Mouse (Mus musculus): Measurements from ENCODE around the gene Slc37a1. TPM values are rescaled to one million over a fixed set of nuclear protein-coding genes. Genes with fewer than 3 reads are reported as not detected.

Slc37a1 gene
- total RNA-seq, 1 experiment from 2014 or later, result 9.4 TPM

- 0 out of 2 replicates have a peak, but pooled peaks have one; percentile 17 for ATAC-seq (replicated peaks; ENCODE audit: low read depth, poor library complexity, severe bottlenecking)
Observed at GRCm38 (mm10) chr17:31288999-31289726, 2.6 kb downstream of the Slc37a1 start.

GRCm38 (mm10) chr17:31290311-31290710 lies 3.7 kb downstream of the Slc37a1 start:
- no peak for ATAC-seq (replicated peaks; ENCODE audit: low read depth, poor library complexity, severe bottlenecking)

- peak; percentile 74 for ATAC-seq (replicated peaks; ENCODE audit: low read depth, poor library complexity, severe bottlenecking)
Observed at GRCm38 (mm10) chr17:31290859-31291258, 4.3 kb downstream of the Slc37a1 start.

- ATAC-seq (replicated peaks; ENCODE audit: low read depth, poor library complexity, severe bottlenecking), result no peak
Observed at GRCm38 (mm10) chr17:31294363-31295214, 8.0 kb downstream of the Slc37a1 start.

- ATAC-seq (replicated peaks; ENCODE audit: low read depth, poor library complexity, severe bottlenecking), result peak; percentile 65
Observed at GRCm38 (mm10) chr17:31295215-31295891, 8.8 kb downstream of the Slc37a1 start.

GRCm38 (mm10) chr17:31295892-31296781 lies 9.5 kb downstream of the Slc37a1 start:
- peak; percentile 70 for ATAC-seq (replicated peaks; ENCODE audit: low read depth, poor library complexity, severe bottlenecking)

GRCm38 (mm10) chr17:31297521-31297939 lies 10.9 kb downstream of the Slc37a1 start:
- ATAC-seq (replicated peaks; ENCODE audit: low read depth, poor library complexity, severe bottlenecking), result no peak

- no peak for ATAC-seq (replicated peaks; ENCODE audit: low read depth, poor library complexity, severe bottlenecking)
Observed at GRCm38 (mm10) chr17:31298419-31299209, 12.0 kb downstream of the Slc37a1 start.

GRCm38 (mm10) chr17:31299981-31300380 lies 13.4 kb downstream of the Slc37a1 start:
- no peak for ATAC-seq (replicated peaks; ENCODE audit: low read depth, poor library complexity, severe bottlenecking)

GRCm38 (mm10) chr17:31300736-31301135 lies 14.1 kb downstream of the Slc37a1 start:
- no peak for ATAC-seq (replicated peaks; ENCODE audit: low read depth, poor library complexity, severe bottlenecking)

GRCm38 (mm10) chr17:31303401-31303800 lies 16.8 kb downstream of the Slc37a1 start:
- no peak for ATAC-seq (replicated peaks; ENCODE audit: low read depth, poor library complexity, severe bottlenecking)

GRCm38 (mm10) chr17:31304895-31305775 lies 18.5 kb downstream of the Slc37a1 start:
- ATAC-seq (replicated peaks; ENCODE audit: low read depth, poor library complexity, severe bottlenecking), result peak; percentile 43

- ATAC-seq (replicated peaks; ENCODE audit: low read depth, poor library complexity, severe bottlenecking), result no peak
Observed at GRCm38 (mm10) chr17:31305776-31306120, 19.2 kb downstream of the Slc37a1 start.

GRCm38 (mm10) chr17:31307756-31308155 lies 21.2 kb downstream of the Slc37a1 start:
- no peak for ATAC-seq (replicated peaks; ENCODE audit: low read depth, poor library complexity, severe bottlenecking)

- no peak for ATAC-seq (replicated peaks; ENCODE audit: low read depth, poor library complexity, severe bottlenecking)
Observed at GRCm38 (mm10) chr17:31308291-31308816, 21.8 kb downstream of the Slc37a1 start.

- ATAC-seq (replicated peaks; ENCODE audit: low read depth, poor library complexity, severe bottlenecking), result no peak
Observed at GRCm38 (mm10) chr17:31309281-31309793, 22.7 kb downstream of the Slc37a1 start.

- ATAC-seq (replicated peaks; ENCODE audit: low read depth, poor library complexity, severe bottlenecking), result no peak
Observed at GRCm38 (mm10) chr17:31311047-31311446, 24.5 kb downstream of the Slc37a1 start.

Data from common myeloid progenitor, adult 5-6 weeks (primary cell).